Mouse (Mus musculus) embryo, embryonic 11.5 days (tissue): ENCODE measurements around the gene Med13.
A peak's percentile ranks its signal among the peaks of the same experiment; 100 is the strongest.
"Not testable (repeated sequence)": the region's sequence is repeated elsewhere in the genome, so short reads cannot be mapped to it uniquely, and the experiment has no call there.

Source experiments
- DNase-seq: peaks from one replicate; pipeline ENCODE4 v3.0.0-alpha.2; 2012; ENCODE audit warnings: low read depth, low spot score

The Med13 gene

DNA sequence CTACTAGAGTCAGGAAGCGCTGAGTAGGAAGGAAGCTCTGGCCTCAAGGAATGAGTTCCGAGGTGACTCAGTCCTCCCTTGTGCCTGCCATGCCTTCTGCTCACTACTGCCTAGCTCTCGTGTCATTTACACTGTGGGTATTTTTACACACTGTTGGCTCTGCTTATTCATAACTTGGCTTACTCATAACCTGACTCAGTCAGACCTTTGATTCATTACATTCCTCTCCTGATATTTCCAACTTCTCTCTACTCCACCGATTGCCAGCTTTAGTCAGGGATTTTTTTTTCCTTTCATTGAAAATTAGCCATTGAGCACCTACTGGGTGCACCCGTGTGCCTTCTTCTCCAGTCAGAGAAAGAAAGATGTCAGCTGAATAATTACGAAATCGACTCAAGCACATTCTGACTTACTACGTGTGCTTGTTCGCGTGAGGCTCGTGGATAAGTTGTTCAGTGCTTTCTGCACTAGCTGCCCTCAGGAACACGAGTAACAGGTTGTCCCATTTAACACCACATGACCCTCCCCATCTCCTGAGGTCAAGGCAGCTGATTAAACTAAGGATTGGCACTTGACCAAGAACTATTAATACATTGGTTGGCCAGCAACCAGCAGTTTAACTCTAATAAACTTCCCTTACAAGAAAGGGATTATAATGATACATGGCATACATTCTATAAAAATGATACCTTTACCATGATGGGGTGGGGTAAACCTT, 23.3 kb upstream of the Med13 start:
- no peak for DNase-seq

DNA sequence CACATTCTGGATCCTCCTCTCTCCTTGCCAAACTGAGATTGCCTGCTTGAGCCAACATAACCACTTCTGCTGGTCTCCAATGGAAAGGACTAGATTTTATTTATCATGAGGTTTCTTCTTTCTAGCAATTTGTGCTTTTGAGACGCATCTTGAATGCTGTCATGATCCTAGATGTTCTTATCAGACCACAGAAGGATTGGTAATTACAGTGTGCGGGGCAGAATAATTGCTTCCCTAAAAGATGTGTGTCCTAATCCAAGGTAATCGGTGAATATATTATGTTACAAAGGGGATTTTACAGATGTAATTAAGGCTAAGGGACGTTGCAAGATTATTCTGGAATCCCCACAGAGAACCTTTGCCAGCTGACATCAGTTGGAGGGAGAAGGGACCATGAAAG, 21.6 kb upstream of the Med13 start:
- no peak for DNase-seq

DNA sequence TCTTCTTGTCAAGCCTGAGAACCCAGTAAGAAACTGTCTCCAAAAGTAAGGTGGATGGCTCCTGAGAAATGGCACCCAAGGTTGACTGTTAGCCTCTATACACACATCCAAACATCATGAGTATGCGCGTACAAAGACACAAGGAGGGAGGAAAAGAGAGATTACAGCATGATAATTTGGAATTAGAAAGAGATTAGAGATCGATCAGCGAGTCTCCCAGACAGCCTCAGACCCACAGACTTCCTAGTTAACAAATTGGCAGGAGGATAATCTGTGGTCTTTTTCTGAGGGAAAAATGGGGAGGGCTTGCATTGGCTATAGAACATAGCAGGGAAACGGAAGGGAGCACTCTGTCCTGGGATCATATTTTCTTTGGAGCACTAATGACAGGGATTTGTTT, 20.4 kb upstream of the Med13 start:
- DNase-seq, result no peak

DNA sequence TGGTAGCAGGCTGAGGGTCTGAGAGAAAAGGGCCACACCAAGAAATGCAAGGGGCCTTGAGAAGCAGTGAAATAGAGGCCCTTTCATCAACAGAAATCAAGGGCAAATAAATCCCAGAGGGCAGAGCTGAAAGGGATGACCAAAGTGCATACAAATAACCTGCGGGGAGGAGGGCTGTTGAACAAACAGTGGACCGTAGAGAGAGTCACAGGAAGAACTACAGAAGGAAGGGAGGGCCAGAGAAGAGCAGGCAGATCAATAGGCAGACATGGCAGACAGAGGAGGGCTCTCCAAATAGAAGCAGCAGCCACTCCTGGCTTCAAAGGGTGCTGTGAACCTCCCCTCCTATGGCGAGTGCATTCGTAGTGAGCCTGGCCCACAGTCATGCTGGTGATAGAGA, 19.3 kb upstream of the Med13 start:
- no peak for DNase-seq

DNA sequence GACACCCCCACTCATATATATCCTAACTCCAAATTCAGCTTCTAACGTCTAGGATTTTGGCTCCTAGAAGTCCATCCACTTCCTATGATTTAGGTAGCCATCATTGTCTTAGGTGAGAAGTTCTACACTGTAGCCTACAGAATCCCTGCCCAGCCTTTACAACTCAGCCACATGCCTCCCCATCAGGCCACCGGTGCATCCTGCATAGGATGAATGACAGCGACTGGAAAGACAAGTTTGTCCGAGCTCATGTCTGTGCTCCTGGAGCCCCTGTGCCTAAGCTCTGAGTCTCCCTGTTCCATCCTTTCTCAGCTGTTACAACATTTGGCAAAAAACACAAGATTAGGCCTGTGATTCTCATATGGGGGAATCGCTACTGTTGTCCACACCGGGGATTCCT, 17.7 kb upstream of the Med13 start:
- DNase-seq, result no peak

DNA sequence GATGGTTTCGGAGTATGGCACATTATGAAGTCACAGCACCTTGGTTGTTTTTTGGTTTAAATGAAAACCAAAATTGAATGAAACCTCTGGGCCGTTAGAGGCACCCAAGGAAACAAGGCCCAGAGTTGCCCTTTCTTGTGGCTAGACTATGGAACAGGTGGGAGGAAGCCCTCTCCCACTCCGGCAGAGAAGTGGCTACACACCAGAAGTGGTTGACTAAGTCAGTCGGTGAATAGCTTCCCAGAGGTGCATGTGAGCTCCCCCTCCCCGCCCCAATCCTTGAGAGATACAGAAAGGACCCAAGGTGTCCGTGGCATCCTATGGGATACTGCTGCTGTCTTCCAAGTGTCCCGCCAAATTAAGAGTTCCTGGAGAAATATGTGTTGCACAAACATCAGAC, 13.9 kb upstream of the Med13 start:
- no peak for DNase-seq

DNA sequence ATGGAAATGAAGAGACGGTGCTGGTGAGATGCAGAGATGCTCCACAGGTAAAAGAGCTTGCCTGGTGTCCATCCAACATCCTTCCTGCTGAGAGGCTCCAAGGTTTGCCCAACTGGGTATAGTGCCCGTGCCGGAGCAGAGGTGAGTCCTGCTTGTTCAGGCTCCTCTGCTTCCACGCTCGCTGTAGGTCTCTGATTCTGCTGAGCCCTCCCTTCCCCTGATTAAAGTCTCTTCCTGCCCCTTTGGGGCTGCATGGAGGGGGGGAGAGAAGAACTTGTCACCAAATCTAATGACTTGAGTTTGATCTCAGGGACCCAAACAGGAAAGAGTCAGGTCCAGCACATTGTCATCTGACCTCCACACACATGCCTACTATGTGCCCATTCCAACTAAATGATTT, 12.5 kb upstream of the Med13 start:
- DNase-seq, result no peak

DNA sequence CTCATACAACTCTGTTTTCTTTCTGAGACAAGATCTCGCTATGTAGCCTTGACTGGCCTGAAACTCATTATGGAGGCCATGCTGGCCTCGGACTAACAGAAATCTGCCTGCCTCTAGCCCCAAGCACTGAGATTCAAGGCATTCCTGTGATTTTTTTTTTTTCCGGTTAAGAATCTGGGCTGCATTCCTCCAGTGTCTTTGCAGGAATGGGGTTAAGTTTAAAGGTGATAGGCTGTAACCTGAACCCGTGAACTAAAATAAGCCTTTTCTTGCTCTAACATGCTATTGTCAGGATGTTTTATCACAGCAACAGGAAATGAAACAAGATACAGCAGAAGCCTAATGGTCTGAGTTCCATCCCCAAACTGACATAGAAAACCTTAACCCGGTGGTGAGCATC, 11.6 kb upstream of the Med13 start:
- DNase-seq, result no peak

DNA sequence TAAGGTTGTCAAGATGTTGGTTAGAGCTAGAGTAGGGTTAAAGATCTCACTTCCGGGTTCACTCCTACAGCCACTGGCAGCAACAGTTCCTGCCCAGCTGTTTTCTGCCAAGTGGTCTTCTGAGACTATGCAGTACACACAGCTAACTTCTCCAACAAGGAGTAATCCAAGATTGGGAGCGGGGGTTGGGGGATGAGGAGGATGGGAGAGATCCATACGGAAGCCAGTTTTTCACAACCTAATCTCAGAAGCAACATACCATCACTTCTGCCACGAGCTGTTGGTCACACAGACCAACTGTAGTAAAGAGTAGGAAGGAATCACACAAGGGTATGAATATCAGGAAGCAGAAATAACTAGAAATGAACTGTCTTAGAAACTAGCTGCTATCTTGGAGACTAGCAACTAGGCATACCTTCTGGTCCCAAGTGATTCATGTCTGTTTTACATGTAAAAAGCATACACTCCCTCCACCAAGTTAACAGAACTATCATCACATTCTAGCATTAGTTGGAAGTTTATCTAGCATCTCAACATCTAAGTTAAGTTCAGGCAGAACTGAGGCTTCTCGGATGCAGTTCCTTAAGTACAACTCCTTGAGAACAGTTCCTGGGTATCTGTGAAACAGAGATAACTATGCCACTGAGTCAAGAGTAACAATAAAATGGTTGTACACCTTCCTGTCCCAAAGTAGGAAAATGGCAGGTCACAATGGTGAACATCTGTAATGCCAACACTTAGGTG, 7.5 kb upstream of the Med13 start:
- no peak for DNase-seq

DNA sequence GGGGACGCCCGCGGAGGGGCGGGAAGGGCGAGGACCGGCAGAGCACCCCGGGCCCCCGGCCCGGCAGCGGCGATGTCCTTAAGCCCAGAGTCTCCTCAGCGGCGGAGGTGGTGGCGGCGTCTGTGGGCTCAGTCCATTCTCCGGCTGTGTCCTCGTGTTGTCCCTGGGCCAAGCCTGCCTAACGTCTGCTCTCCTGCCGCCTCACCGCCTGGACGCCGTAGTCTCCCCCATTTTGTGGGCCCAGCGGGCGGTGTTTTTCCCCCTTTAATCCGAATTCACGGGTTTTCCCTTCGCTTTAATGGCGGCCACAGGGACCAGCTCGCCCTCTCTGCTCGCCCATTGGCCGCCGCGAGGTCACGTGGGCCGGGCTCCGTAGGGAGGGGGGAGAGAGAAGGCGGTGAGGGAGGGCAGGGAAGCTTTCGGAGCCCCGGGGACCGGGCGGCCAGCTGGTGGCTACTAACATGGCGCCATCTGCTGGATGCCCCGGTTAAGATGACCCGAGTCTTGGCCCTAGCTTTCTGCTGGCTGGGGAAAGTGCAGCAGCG, 654 bp upstream of the Med13 start:
- DNase-seq, result peak; percentile 97

DNA sequence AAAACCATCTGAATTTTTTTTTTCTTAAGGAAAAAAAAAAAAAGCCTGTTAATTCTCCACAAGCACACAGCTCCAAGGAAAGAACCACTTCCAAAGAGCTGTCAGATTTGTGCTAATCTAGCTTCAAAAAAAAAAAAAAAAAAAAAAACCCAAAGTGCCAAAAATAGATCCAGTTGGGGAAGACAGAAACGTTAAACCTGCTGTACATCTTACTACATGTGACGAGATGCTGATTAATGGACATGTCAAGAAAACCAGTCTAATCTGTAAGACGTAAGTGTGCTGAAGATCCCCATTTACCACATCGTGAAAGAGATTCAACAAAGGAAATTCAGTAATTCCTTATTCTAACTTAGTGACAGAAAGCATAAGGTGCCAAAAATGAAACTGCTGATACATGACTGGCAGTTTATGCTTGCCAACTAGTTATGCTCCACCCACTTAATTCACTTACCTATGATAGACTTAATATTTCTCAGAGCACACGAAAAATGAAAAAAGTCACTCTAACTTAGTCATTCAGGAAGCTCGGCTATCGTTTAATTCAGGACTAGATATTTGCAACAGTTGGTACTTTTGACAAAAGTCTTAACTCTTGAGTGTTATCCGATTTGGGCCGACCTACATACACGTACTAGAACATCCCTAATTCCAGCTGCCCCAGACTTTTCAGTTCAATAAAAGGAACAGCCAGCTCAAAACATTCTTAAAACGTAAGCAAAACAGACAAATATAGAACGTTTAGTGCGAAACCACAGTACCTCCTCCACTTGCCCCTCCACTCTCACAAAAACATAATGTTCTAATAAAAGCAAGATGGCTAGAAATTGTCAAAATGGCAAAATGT, 1.2 kb downstream of the Med13 start:
- no peak for DNase-seq

DNA sequence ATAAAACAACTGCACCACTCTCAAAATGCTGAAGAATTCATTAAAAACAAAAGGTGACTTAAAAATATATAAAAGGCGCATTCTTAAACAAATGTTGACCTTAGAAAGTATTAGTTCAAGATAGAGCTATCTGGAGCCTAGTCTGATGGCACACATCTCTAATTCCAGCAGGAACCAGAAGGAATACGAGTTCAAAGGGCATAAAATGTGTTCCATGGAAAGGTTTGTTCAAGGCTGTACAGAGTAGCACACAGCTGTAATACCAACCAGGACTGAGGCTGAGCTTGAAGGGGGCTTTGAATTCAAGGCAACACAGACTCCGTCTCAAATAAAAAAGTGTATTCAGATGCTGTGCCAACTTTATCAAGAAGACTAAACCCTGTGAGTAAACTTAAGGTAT, 3.8 kb downstream of the Med13 start:
- DNase-seq, result no peak

DNA sequence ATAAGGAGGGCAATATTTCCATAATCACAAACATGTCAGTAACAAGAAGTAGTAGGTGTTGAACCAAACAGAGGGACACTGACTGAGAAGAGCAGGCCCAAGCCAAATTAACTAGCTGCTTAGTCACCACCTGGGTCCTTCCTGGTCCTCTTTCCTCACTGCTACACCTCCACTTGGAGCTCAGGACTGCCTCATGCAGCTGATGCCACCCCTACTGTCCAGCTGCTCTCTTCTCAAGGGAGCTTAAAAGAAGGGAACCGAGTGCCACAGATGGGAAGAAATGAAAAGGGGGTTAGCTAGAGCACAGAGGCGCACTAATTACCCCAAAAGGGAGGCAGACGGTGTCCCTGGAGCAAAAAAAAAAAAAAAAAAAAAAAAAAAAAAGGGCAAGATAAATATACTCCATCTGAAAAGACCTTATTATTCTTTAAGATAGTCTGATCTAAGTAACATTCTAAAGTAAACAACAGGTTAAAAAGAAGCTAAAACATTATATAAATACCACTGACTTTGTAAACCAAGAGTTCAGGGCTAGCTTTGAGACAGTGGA, 5.6 kb downstream of the Med13 start:
- DNase-seq, result no peak

DNA sequence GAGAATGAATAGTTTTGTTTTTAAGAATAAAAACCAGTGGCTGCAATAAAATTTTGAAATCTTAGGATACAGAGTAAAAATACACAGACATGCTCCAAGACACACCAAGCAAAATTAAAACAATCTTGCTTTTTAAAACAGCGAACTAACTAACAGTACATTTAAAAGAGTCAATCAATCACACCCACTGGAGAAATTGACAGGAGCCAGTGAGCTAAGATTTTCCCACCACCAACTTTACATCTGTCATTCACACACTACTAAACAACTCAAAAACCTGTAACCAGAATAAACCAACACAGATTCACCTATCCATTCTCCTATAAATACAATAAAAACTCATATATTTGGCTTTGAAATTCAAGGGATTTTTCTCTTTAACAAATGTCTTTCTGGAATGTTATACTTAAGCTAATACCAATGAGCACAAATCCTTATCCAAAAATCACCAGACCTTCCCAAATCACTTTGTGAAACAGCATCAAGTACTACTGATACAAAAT, 6.7 kb downstream of the Med13 start:
- no peak for DNase-seq

DNA sequence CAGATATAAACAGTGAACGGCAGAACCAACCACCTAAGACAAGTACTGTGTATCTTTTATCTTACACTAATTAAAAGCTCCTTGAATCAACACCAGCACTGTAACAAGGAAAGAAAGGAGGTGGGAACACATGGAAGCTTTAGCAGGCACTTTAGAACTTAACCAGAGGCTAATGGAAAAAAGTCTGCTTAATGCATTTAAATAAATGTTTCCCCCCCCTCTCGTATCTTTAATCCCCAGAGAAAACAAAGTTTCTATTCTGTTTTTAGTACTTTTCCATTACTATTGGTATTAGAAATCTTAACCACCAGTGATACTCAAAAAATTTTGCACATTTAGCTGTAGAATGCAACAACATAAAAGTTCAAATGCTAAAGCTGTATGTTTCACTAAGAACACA, 8.1 kb downstream of the Med13 start:
- no peak for DNase-seq

DNA sequence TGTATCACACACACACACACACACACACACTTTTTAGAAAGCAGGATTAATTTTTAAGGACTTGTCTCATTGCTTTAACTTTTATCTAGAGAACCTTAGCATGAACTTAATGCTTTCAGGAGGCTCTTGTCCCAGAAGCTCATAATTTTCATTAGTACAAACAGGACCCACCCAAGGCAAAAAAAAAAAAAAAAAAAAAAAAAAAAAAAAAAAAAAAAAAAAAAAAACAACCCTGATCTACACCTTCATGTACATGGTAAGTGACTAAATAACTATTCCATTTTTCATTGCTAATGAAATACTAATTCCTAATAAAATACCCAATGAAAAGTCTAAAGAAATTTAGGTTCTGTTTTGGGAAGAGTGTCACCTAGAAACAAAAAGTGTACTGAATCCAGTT, 8.5 kb downstream of the Med13 start:
- DNase-seq, result no peak

DNA sequence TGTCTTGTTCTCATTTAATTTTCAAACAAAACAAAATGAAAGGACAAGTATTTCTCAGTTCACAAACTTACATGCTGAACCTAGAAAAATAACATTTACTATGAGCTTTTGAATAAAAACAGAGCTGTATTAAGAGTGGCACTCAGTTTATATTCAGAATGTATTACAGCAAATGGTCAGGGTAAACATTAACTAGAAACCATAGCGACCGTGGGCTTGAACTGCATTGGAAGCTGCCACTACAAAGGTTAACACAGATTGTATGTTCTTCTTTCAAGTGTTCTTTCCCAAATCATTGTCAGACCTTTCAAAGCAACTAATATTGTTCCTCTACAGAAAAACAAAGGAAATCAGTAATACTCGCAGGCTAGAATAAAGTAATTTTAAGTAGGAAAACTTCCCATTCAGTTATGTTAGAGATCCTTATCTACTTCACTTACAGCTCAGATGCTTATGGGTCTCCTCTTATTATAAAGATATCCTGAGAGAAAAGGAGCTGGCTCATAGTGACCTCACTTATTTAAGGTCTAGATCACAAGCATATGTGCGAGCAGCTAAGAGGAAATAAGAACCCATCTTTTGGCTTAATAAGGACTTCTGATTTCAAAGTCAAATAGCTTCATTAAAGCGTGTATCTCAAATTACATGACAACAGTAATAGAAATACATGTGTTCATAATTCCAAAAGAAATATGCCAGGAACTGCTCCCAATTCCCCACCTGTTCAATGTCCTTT, 9.8 kb downstream of the Med13 start:
- no peak for DNase-seq

DNA sequence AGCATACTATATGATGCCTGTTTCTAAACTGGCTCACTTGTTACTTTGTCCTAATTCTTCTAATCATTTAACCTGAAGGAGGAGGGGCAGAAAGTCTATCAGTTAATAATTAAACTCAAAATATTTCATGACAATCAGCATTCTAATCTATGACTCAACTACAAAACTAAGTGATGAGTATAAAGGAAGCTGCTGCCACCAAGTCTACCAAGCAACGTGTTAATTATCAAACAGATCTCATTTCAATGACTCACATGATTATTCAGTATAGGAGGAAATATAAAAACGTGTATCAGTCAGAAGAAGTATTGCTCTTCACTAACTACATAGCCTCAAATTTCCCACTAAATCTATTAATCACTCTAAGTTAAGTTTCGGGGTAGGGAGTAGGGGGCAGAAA, 10.9 kb downstream of the Med13 start:
- no peak for DNase-seq

DNA sequence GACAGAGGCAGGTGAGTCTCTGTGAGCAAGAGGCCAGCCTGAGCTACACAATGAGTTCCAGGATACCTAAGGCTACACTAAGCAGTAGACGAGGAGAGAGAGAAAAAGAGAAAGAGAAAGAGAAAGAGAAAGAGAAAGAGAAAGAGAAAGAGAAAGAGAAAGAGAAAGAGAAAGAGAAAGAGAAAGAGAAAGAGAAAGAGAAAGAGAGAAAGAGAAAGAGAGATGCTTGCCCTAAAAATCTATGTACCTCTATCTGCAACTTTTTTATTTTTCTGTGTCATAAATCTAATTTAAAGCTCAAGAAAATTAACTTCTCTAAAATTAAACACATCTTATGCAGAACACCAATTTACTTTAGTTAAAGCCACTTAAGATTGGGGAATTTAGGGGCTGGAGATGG, 12.5 kb downstream of the Med13 start:
- DNase-seq, result not testable (repeated sequence)

DNA sequence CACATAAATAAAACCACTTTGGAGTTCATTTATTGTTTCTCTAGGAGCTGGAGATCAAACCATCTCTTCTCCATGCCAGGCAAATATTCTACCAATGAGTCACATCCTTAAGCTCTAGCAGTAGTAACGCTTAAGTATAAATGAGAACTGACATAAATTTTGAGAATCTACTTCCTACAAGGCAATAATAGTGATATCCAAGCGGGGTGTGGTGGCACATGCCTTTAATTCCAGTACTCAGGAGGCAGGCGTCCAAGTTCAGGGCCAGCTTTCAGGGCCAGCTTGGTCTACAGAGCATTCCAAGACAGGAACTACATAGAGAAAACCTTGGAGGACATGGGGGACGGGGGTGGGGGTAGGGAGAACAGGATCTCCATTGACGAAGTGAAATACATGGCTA, 33.2 kb downstream of the Med13 start:
- no peak for DNase-seq

DNA sequence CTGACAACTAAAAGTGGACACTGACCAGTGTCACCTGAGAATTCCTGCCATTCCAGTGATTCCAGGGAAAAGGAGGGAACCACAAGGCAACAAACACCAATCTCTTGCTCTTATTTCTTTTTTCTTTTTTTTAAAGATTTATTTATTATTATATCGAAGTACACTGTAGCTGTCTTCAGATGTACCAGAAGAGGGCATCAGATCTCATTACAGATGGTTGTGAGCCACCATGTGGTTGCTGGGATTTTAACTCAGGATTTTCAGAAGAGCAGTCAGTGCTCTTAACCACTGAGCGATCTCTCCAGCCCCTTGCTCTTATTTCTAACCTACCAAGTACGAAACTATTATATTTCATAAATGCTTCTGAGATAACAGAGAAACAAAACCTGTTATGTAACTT, 42.4 kb downstream of the Med13 start:
- not testable (repeated sequence) for DNase-seq
